Mouse (Mus musculus) gastrocnemius, postnatal 10 days (tissue): ENCODE results near the gene Ddx59. TPM values are rescaled to one million over a fixed set of nuclear protein-coding genes. Genes with fewer than 3 reads are reported as not detected.

Experiments used
- DNase-seq: peaks from one replicate; pipeline ENCODE4 v3.0.0; 2021; ENCODE audit warnings: mixed read lengths
- long read RNA-seq, 2 experiments: library from polyadenylated mRNA; stranded (forward); transcript quantifications; one replicate each; pipeline ENCODE4 v2.0.0; 2021
- total RNA-seq, 2 experiments: library from RNA; stranded (reverse); gene quantifications; 2 replicates each; pipeline ENCODE4 v1.2.3; 2021

Gene Ddx59
- 10 to 100 TPM; 15.2 to 15.4 TPM for total RNA-seq
- long read RNA-seq, experiment 1, transcript Ddx59-201 (8 exons, 2,166 nt), result major isoform, 17 of 22 reads
- long read RNA-seq, experiment 1, partial matches to known transcripts, result 2 of 22 reads
- long read RNA-seq, experiment 1, other reads (novel, unspliced or antisense), result 2 of 22 reads
- long read RNA-seq, experiment 2, transcript Ddx59-201 (8 exons, 2,166 nt), result major isoform, 21 of 32 reads
- long read RNA-seq, experiment 2, partial matches to known transcripts, result 3 of 32 reads
- long read RNA-seq, experiment 2, other reads (novel, unspliced or antisense), result 8 of 32 reads

DNA sequence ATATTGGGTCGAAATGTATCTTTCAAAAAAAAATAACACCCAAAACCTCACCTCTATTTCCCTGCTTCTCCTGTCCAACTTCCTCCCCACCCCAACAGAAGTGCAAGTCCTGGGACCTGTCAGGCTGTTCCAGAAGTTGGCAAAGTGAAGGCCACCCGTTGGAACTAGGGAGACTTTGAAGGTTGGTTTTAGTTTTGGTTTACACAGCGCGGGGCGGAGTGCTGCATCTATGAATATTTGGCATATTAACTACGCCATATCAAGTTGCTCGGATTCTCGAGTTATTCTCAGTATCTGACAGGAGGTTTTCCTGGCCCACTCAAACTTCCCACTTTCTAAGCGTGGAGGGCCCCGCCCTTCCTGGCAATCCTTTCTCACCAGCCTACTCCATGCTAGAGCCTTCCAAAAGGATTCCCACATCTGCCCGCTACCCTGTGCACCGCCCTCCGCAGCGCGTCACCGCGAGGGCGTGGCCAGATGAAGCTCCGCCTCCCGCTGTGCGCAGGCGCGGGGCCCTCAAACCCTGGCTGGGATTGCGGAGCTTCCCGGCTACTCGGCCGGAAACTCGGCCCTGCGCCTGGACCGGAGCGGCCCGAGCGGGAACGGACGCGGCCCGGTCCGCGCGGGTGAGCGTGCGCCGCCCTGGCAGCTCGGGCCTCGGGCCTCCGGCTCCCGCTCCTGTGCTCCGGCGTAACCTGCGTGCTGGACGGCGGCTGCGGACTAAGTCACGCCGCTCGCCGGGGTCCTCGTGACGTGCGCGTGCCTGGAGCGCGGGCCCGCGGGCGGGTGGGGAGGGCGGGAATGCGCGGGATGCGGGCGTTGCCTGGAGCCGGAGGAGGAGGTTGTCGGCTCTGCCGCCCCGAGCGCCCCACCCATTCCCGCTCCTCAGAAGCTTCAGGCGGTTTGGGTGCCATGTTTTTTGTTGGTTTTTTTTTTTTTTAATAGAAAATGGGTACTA is at the start of gene Ddx59:
Gene Ddx59 (plus strand): TSS at position 474 of the 958 bp plus-strand sequence.
- DNase-seq, result peak; percentile 99

DNA sequence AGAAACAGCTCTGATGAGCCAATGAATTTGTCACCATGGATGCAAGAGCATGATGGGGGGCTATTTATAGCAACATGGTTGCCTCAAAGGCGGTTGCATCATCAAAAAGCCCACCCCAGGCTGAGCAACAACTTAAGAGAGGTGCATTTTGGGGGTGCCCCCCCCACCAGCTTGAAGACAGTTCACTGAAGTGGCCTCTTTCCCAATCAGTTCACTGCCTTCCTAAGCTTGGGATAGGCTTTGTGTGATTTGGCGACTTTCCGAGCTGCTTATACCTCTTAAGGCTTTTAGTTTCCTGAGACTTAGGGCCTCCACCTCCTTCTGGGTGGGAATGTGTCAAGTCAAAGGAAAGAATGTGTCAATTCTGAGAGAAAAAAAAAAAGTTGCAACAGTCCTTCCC is 49.1 kb upstream of the Ddx59 start:
- DNase-seq, result no peak

DNA sequence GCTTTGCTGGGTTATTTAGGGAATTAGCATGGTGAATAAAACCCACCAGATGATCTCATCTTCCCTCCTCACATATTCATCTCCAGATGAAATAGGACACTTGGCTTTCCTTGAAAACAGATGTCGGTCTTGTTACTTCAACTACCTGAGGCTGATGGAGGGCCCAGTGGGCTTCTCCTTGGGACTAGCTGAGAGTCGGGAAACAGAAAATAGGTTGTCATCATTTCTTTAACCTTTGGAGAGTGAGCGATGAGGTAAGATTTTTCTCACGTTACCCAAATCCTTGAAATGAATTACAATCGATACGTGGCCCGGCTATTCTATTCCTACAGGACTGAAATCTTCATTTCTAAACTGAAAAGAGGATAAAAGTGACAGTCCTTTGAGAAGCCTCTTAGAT is 35.8 kb upstream of the Ddx59 start:
- no peak for DNase-seq

DNA sequence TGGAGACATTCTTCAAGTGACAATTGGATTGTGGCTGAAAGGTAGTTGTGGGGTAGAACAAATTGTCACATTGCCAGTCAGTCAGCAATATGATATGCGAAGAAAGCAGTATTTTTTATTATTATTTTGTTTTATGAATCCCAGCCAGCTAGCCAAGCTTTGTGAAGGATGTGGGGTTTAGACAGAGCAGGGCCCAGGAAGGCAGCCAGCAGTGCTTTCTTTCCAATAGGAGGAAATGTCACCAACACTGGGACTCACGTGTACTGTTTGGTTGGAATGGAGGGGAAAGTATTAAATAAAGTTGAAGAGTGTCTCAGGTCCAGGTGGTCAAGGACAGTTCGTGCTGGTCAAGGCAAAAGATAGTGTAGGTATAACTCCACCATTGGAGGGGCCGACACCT is 34.9 kb upstream of the Ddx59 start:
- DNase-seq, result no peak

DNA sequence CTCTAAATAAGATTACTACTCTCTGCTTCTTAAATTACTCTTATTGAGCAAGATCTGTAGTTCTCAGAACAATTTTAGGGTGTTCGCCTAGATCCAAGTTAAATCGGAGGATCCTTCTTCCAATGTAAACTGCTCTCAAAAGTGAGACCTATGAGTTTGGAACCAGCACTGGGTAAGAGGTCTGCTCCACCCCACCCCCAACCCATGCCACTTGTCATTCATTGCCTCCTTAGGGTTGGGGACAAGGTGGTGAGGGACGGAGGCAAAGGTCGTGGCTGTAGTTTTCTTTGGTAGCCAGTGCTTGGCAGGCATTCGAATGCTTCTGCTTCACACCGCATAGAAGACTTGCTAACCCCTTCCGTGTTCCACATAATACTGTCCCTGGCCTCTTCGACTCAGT is 34.5 kb upstream of the Ddx59 start:
- DNase-seq, result no peak

DNA sequence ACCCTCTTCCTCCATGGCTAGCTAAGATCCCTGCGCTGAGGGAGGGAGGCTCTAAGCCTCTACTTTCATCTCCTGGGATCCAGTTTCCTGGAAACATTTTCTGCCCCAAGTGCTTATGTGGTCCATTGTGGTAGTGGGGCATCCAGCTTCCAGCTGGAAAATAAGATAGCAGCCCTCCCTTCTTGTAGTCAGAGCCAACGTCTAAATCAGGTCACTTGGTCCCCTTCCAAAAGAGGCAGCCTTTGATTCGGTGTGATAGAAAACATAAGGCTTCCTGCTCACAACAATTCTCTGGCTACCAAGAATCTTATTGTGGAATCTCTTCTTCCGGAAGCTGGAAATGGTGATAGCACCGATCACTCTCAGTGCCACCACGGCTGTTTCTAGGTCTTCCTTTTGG is 33.9 kb upstream of the Ddx59 start:
- DNase-seq, result no peak

DNA sequence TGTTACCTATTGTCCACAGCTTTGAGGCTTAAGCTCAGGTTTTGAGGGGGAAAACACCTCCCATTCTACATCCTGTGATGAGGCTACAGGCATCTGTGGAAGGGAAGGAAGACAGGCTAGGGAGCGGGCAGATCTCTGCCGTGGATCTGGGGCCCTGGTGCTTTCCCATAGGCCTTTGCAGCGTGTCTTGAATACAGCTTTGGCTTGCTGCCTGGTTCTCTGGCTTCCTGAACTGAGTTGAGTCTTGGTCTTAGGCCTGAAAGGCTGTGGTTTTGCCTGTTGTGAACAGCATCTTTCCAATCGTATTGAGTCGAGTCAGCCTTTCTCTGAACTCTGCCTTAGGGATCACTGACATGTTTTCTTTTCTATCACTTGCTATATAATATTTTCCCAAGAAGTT is 33.5 kb upstream of the Ddx59 start:
- DNase-seq, result no peak

DNA sequence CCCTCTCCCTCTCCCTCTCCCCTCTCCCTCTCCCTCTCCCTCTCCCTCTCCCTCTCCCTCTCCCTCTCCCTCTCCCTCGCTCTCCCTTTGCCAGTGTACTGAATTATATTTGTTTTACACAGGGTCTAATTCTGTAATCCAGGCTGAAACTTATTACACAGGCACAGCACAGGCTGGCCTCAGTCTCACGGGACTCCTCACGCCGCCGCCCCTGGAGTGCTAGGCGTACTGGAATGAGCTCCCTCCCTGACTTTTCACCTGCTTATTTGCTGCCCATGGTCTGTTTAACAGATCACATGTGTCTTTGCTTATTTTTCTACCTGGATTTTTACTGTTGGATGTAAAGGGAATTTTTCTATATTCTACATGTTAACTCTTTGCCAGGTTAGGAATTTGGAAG is 28.2 kb upstream of the Ddx59 start:
- DNase-seq, result no peak

DNA sequence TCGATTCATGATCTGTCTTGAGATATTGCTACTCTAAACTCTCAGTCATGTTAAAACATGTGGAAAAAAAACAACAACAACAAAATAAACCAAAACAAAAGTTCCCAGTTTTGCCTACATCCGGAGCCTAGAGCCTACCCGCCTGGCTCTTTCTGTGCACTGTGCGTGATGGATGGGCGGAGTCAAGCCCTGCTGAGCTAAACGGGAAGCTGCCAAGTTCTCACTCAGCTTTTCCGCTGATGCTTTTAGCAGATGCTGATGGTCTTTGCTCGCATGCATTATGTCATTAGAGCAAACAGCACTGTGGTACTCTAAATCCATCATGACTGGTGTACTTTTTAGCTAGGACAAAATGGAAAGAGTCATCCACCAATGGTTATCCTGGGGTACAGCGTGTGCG is 20.6 kb upstream of the Ddx59 start:
- DNase-seq, result peak; percentile 26

DNA sequence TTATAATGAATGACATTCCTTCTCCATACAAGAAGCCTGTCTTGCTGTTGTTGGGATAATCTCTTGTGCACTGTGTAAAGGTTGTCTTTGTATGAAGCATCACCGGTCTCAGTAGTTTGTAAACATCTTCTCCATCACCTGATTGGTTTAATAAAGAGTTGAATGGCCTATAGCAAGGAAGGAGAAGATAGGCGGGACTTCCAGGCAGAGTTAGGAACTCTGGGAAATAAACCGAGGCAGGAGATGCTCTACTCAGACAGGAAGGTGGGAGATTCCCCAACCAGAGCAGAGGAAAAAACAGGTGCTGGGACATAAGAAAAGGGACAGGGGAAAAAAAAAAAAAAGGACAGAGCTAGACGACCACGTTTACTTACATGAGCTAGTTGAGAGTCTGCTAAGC is 20.0 kb upstream of the Ddx59 start:
- DNase-seq, result no peak

DNA sequence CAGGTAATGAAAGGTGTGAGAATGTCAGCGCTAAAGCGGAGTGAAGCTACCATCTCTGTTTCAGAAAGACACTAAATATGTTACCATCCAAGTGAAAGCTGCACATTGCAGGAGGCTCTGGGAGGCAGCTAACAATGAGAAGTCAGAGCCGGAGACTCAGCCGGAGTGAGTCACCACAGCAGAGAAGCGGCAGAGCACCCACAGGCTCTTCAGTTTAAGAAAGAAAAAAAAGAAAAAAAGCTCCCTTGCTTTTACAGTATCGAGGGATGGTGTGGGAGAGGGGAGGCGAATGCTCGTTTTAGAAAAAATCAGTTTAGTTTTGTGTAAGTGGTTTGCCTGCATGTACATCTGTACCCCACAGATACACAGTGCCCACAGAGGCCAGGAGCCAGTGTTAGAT is 13.8 kb upstream of the Ddx59 start:
- DNase-seq, result no peak

DNA sequence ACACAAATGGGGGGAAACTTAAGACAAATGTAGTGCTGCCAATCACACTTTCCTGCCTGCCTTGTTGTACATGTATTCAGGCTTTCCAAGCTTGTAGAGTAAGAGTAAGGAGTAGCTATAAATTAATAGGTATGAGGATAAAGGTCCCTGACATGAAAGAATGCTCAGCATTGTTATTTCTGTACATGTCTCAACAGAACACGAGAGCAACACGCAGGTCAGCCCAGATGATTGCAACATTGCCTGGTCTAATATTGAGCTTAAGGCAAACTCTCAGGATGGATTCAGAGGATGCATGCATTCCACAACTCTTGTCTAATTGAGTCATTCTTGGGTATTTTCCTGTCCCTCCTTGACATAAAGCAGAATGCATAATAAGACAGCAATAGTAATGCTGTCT is 5.4 kb upstream of the Ddx59 start:
- no peak for DNase-seq

DNA sequence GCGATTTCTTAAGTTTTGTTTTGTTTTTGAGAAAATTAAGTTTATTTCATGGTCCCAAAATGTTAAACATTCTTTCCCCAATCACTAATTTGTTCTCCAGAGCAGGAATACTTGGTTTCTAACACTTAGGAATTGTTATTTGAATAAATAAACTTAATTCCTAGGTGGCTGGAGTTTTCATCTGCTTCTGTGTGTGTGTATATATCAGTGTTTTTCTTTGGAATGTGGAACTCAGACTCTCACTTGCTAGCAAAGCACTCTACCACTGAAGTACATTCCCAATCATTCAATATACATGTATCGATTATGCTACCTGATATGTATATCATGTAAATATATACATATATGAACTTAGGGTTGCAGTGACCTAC is 670 bp downstream of the Ddx59 start:
- DNase-seq, result no peak

DNA sequence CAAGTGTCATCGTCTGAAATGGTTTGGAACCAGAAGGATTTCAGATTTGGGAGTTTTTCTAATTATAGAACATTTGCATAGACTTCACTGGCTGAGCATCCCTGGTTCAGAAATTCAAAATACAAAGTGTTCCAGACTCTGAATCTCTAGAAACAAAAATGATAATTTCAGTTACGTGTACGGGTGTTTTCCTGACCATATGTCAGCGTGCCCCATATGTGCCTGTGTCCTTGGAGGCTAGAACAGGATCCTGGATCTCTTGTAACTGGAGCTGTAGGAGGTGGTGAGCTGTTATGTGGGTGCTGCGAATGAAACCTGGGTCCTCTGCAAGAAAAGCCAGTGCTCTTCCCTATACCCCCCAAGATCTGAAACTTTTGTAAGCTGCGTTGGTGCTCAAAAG is 3.3 kb downstream of the Ddx59 start:
- no peak for DNase-seq

DNA sequence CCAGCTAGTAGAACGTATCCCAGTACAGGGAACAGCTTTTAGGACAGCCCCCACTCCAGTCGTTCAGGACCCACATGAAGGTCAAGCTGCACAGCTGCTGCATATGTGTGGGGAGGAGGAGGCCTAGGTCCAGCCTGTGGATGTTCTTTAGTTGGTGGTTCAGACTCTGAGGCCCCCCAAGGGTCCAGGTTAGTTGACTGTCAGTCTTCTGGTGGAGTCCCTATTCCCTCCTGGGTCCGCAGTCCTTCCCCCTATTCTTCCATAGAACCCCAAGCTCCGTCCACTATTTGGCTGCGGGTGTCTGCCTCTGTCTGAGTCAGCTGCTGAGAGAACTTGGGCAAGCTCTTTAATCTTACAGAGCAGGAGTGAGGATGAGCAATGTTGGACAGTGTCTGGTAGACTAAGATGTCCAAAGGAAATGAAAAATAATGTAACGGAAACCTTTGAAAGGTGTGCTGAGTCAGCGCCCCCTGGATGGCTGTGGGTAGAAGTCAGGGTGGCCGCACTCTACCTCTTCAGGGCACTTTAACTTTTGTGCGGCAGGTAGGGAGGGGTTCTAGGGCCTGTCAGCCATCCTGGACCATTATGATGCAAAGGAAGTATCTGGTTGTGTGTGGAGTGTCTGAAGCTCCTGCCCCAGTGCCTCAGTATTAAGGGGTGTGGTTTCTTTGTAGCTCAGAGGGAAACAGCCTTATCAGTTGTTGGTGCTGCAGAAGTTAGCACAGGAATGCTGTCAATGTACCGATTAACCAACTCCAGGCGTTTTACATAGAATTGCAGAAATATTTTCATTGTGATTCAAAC is 12.3 kb downstream of the Ddx59 start:
- no peak for DNase-seq

DNA sequence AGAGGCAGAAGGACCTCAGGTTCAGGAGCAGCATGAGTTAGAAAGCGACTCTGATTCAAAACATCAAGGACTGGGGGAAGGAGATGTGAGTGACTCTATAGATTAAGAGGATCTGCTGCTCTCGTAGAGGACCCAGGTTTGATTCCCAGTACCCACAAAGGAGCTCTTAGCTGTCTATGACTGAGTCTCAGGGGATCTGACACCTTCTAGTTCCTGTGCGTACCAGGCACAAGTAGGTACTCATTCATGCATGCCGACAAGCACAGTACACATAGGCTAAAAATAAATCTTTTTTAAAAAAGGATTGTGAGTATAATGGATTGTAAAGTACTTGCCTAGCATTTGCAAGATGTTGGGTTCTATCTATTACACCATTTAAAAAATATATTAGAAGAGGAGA is 13.9 kb downstream of the Ddx59 start:
- DNase-seq, result no peak

DNA sequence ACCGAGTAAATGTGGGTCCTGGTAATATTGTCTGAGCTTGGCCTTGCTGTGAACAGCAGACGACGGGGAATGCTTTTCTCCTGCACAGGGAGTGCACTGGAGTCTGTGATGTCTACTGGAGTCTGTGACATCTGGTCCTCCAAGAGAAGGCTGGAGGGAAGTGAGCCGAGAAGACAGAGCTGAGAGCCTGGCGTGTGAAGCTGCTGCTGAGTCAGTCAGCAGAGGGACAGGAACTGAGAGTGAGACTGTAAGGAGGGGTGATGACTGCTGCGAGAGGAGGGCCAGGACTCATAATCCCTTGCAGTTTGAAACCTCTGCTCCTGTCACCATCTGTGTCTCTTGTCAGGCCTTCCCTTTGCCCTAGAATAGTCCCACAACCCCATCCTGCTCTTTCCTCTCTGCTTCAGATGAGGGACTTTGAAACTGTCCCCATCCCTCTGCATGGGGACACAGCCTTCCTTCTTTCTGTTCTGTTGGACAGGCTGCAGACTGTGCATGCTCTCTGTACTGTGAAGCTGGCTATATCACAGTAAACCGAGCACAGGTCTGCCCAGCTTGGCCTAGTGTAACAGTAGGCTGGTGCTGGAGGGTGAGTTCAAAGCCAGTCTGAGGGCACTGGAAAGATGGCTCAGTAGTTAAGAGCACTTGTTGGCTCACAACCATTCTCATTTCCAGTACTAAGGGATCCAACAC is 15.2 kb downstream of the Ddx59 start:
- DNase-seq, result no peak

DNA sequence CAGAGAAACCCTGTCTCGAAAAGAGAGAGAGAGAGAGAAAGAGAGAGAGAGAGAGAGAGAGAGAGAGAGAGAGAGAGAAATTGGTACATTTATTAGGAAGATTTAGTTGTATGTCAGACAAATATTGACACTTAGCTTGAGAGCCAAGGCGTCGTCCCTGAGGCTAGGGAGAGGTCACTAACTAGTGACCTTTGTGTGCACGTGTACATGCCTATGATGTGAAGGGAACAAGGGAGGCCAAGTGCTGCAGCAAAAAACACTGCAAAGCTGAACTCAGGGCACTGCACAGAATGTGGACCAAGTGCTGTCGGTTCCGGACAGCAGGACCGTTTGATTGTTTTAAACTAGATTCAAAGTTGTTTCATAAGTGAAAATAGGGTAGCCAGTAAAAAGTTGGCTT is 25.7 kb downstream of the Ddx59 start:
- no peak for DNase-seq

DNA sequence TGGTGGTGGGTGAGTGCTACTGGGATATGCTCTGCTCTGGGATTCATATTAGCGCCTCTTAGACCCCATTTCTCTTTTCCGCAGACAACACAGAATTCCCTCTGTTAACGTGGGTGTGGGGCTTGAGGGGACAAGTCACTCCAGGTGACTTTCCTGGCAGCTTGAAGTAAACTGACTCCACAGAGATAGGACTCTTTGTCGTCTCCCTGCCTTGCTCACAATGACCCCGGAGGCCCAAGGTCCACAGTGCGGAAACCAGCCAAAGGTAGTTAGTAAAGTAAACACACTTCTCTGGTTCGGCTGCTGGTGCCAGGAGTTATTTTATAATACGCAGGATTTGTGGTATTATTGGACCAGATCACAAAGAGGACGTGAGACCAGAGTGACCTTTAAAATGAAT is 27.7 kb downstream of the Ddx59 start:
- DNase-seq, result no peak

DNA sequence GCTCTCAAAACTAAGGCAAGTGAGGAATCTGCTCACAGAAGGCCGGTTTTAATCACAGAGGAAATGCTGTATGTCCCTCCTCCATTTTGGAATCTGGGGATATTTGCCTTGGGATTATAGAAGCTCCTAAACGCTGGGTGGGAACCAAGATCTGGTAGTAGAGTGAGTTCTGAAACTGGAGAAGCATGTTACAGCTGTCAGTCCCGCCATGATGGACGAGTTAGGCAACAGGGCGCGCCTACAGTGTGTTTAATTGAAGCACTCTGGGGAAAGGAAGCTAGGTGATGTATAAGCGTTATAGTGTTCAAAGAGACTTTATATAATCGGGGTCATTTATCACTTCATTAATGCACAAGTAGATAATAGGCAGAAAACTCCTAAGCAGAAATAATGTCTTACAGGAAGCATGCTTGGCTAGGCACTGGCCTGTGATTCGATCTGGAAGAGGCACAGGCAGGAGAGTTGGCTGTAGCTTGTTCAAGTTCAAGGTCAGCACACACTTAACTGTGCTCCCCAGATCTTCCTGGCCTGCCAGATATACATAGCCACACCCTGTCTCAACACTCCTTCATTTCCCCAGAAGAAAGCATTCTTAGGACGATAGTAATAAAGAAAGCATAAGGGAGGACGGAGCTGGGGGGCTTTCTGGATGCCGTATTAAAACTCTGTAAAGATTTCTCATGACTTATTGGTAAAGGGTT is 29.6 kb downstream of the Ddx59 start:
- no peak for DNase-seq

DNA sequence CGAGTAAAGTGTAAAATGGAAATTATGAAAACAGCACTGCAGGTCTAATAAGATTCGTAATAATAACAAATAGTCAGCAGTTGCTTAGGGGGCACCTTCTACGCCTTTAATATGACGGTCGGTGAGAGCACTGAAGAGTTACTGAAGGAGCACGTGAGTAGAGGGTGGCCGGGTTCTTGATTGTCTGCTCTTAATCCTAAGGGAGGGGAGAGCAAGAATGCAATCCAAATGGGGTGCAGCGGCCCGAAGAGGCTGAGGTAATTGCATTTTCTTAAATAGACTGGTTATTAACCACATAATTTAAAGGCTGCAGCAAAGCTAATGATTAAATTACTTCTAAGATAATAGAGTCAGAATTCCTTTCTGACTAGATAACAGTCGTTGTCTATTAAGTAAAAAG is 31.9 kb downstream of the Ddx59 start:
- DNase-seq, result no peak

DNA sequence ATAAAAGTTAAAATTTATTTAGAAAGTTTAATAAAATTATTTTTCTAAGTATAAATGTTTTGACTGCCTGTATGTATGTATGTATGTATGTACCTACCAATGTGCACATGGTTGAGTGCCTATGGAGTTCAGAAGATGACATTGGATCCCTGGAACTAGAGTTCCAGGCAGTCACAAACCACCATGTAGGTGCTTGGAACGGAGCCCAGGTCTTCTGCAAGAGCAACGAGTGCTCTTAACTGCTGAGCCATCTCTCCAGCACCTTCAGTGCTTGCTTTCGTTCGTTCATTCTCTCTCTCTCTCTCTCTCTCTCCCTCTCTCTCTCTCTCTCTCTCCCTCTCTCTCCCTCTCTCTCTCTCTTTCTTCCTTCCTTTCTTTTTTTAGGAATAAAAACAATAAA is 32.3 kb downstream of the Ddx59 start:
- no peak for DNase-seq
